Mouse (Mus musculus) bone marrow, adult 2 months (tissue): Measurements from ENCODE around the gene Pld6. TPM values are rescaled to one million over a fixed set of nuclear protein-coding genes. Genes with fewer than 3 reads are reported as not detected.

Experiments
- H3K27ac ChIP-seq: fragments of 200-500 bp; 2 replicates; pipeline ENCODE4 v1.5.1; 2012; ENCODE audit warnings: low read depth, mild to moderate bottlenecking, control low read depth, inconsistent platforms, low read length; ENCODE audit not compliant: control insufficient read depth, poor library complexity, insufficient read depth
- H3K4me1 ChIP-seq: fragments of 200-500 bp; 2 replicates; pipeline ENCODE4 v1.6.1; 2011; ENCODE audit warnings: low read length; ENCODE audit not compliant: control insufficient read depth, insufficient read depth
- H3K4me3 ChIP-seq: fragments of 200-500 bp; replicated peaks from 2 replicates; pipeline ENCODE3; 2011; ENCODE audit warnings: mild to moderate bottlenecking, low read depth, low read length, control low read depth; ENCODE audit not compliant: control insufficient read depth
- CTCF ChIP-seq: fragments of 200-500 bp; IDR thresholded peaks from 2 replicates; pipeline ENCODE4 v1.5.1; 2011; ENCODE audit warnings: low read length, control low read depth; ENCODE audit not compliant: control insufficient read depth, insufficient read depth
- POLR2A ChIP-seq: fragments of 200-500 bp; IDR thresholded peaks from 2 replicates; pipeline ENCODE4 v1.6.1; 2011; ENCODE audit warnings: low read depth, mild to moderate bottlenecking, control low read depth, low read length, borderline replicate concordance; ENCODE audit not compliant: control insufficient read depth
- WGBS: fragments of 180-500 bp; shearing (Covaris S2); methylation state at CpG from one replicate; pipeline ENCODE4 v1.1.7; 2018; 5-methylcytosine and 5-hydroxymethylcytosine counted together
- polyA plus RNA-seq: library from polyadenylated mRNA; stranded (reverse); fragments of >200 nt; gene quantifications from 2 replicates; pipeline ENCODE4 v1.2.4, GENCODE M21; 2011; ENCODE audit warnings: low replicate concordance; ENCODE audit not compliant: missing spikeins, insufficient read depth, insufficient read length

Gene Pld6
- polyA plus RNA-seq, 1 experiment = not detected

- H3K4me1 ChIP-seq = no peaks in the 10 kb centered on the region; the same call in 1 of the 2 replicates
- H3K4me3 ChIP-seq = no peak overlapping the region
These were observed 16.7 kb downstream of the Pld6 start for GRCm38 (mm10) chr11:59770753-59771152.

GRCm38 (mm10) chr11:59769738-59770137 lies 17.7 kb downstream of the Pld6 start:
- Histone ChIP-seq H3K4me3 (no peak overlapping the region), H3K4me1 (no peaks in the 10 kb centered on the region; the same call in 1 of the 2 replicates), H3K27ac (no peak overlapping the region)
- 69% methylated on average over 6 of the region's 6 CpGs for WGBS
- TF ChIP-seq POLR2A (no peak), CTCF (no peak)

More at GRCm38 (mm10) chr11:59770753-59771152, 16.7 kb downstream of the Pld6 start:
- 31% methylated on average over 7 of the region's 7 CpGs for WGBS
- no peak overlapping the region for H3K27ac ChIP-seq
- TF ChIP-seq CTCF (no peak), POLR2A (no peak)

- no peak for TF ChIP-seq CTCF
- TF ChIP-seq POLR2A = no peak
- 79% methylated on average over 2 of the region's 2 CpGs for WGBS
- Histone ChIP-seq H3K4me1 (no peaks in the 10 kb centered on the region; the same call in 1 of the 2 replicates), H3K27ac (no peak overlapping the region), H3K4me3 (no peak overlapping the region)
These were observed 18.1 kb downstream of the Pld6 start for GRCm38 (mm10) chr11:59769307-59769706.

- no peak for TF ChIP-seq CTCF
- TF ChIP-seq POLR2A = no peak
- H3K4me1 ChIP-seq = no peaks in the 10 kb centered on the region
- WGBS = 93% methylated on average over 6 of the region's 6 CpGs
- no peak overlapping the region for H3K4me3 ChIP-seq
- no peak overlapping the region for H3K27ac ChIP-seq
These were observed 26.6 kb downstream of the Pld6 start for GRCm38 (mm10) chr11:59760796-59761195.

- no peaks in the 10 kb centered on the region for H3K4me1 ChIP-seq
- WGBS = 68% methylated on average over 2 of the region's 2 CpGs
- TF ChIP-seq CTCF = no peak
- TF ChIP-seq POLR2A = no peak
- no peak overlapping the region for H3K27ac ChIP-seq
- no peak overlapping the region for H3K4me3 ChIP-seq
These were observed 27.8 kb downstream of the Pld6 start for GRCm38 (mm10) chr11:59759626-59760025.

GRCm38 (mm10) chr11:59759178-59759577 lies 28.3 kb downstream of the Pld6 start:
- H3K4me1 ChIP-seq = no peaks in the 10 kb centered on the region
- TF ChIP-seq CTCF = no peak
- no peak for TF ChIP-seq POLR2A
- no peak overlapping the region for H3K4me3 ChIP-seq
- 71% methylated on average over 4 of the region's 4 CpGs for WGBS
- no peak overlapping the region for H3K27ac ChIP-seq

GRCm38 (mm10) chr11:59758191-59758985 lies 29.1 kb downstream of the Pld6 start:
- no peak overlapping the region for H3K4me3 ChIP-seq

GRCm38 (mm10) chr11:59756351-59756750 lies 31.1 kb downstream of the Pld6 start:
- no peak overlapping the region for H3K27ac ChIP-seq
- no peaks in the 10 kb centered on the region for H3K4me1 ChIP-seq
- TF ChIP-seq POLR2A (no peak), CTCF (no peak)

More at GRCm38 (mm10) chr11:59758191-59758985, 29.1 kb downstream of the Pld6 start:
- no peak overlapping the region for H3K27ac ChIP-seq
- TF ChIP-seq CTCF = no peak
- TF ChIP-seq POLR2A = no peak
- WGBS = 78% methylated on average over 9 of the region's 9 CpGs
- no peaks in the 10 kb centered on the region for H3K4me1 ChIP-seq

GRCm38 (mm10) chr11:59754504-59754903 lies 32.9 kb downstream of the Pld6 start:
- H3K4me1 ChIP-seq = no peaks in the 10 kb centered on the region
- 80% methylated on average over 6 of the region's 6 CpGs for WGBS
- no peak for TF ChIP-seq CTCF
- no peak for TF ChIP-seq POLR2A
- H3K27ac ChIP-seq = no peak overlapping the region
- H3K4me3 ChIP-seq = no peak overlapping the region

More at GRCm38 (mm10) chr11:59756351-59756750, 31.1 kb downstream of the Pld6 start:
- WGBS = 81% methylated on average over 4 of the region's 4 CpGs
- H3K4me3 ChIP-seq = no peak overlapping the region

GRCm38 (mm10) chr11:59749050-59749449 lies 38.4 kb downstream of the Pld6 start:
- no peak overlapping the region for H3K27ac ChIP-seq
- no peaks in the 10 kb centered on the region for H3K4me1 ChIP-seq
- TF ChIP-seq CTCF (no peak), POLR2A (no peak)
- WGBS = 80% methylated on average over 3 of the region's 3 CpGs
- H3K4me3 ChIP-seq = no peak overlapping the region
